Mouse (Mus musculus): ENCODE measurements around the gene Gm43951.

- TF ChIP-seq POLR2A (IDR thresholded peaks at IDR 0.05; ENCODE audit: borderline replicate concordance, insufficient read depth, low read length), result no peak
- TF ChIP-seq CTCF (IDR thresholded peaks at IDR 0.05; ENCODE audit: borderline replicate concordance, insufficient read depth, low read depth, low read length), result no peak
Measured at GRCm38 (mm10) chr11:72181136-72181535, 25.5 kb downstream of the Gm43951 start.

Measured in cerebellum, adult 2 months (tissue).